Mouse (Mus musculus) intestine, embryonic 16.5 days (tissue): ENCODE data around the gene Ankdd1a. TPM values are rescaled to one million over a fixed set of nuclear protein-coding genes. Genes with fewer than 3 reads are reported as not detected.

Experiments used
- ATAC-seq: fragments of 200-750 bp; cut with Nextera tagmentation; 2 replicates; pipeline ENCODE4 v1.8.0; 2017; ENCODE audit warnings: moderate TSS enrichment, moderate library complexity
- H3K27ac ChIP-seq: fragments of 300-500 bp; sonication (generic); 2 replicates; pipeline ENCODE4 v1.5.1; 2014; ENCODE audit warnings: mild to moderate bottlenecking, low read length
- H3K27me3 ChIP-seq: fragments of 300-500 bp; sonication (generic); replicated peaks from 2 replicates; pipeline ENCODE4 v1.6.1; 2014; ENCODE audit warnings: low read length, control low read depth, mixed read lengths; ENCODE audit not compliant: control insufficient read depth, insufficient read depth
- H3K36me3 ChIP-seq: fragments of 300-500 bp; sonication (generic); 2 replicates; pipeline ENCODE4 v1.6.1; 2014; ENCODE audit warnings: low read length, control low read depth; ENCODE audit not compliant: control insufficient read depth, insufficient read depth
- H3K4me1 ChIP-seq: fragments of 300-500 bp; sonication (generic); 2 replicates; pipeline ENCODE4 v1.6.1; 2014; ENCODE audit warnings: low read length, control low read depth, mixed read lengths; ENCODE audit not compliant: control insufficient read depth, insufficient read depth
- H3K4me2 ChIP-seq: fragments of 300-500 bp; sonication (generic); 2 replicates; pipeline ENCODE4 v1.6.1; 2014; ENCODE audit warnings: low read depth, low read length, control low read depth
- H3K4me3 ChIP-seq: fragments of 300-500 bp; sonication (generic); 2 replicates; pipeline ENCODE4 v1.5.1; 2014; ENCODE audit warnings: mild to moderate bottlenecking, low read length
- H3K9ac ChIP-seq: fragments of 300-500 bp; sonication (generic); 2 replicates; pipeline ENCODE4 v1.6.1; 2014; ENCODE audit warnings: low read depth, low read length
- H3K9me3 ChIP-seq: fragments of 300-500 bp; sonication (generic); 2 replicates; pipeline ENCODE4 v1.6.1; 2016; ENCODE audit warnings: low read length, control low read depth; ENCODE audit not compliant: control insufficient read depth
- WGBS: fragments of 180-500 bp; shearing (Covaris S2); extraction: QIAGEN DNeasy Blood & Tissue Kit; methylation state at CpG from one replicate; pipeline ENCODE4 v1.1.7; 2014; 5-methylcytosine and 5-hydroxymethylcytosine counted together
- polyA plus RNA-seq: library from polyadenylated mRNA; unstranded; fragments of >200 nt; fragmentation: Nextera tagmentation; extraction: Ambion mirVana; gene quantifications from 2 replicates; pipeline ENCODE4 v1.2.1, GENCODE M21; 2015

Ankdd1a gene
- not detected in 2 replicates for polyA plus RNA-seq

DNA sequence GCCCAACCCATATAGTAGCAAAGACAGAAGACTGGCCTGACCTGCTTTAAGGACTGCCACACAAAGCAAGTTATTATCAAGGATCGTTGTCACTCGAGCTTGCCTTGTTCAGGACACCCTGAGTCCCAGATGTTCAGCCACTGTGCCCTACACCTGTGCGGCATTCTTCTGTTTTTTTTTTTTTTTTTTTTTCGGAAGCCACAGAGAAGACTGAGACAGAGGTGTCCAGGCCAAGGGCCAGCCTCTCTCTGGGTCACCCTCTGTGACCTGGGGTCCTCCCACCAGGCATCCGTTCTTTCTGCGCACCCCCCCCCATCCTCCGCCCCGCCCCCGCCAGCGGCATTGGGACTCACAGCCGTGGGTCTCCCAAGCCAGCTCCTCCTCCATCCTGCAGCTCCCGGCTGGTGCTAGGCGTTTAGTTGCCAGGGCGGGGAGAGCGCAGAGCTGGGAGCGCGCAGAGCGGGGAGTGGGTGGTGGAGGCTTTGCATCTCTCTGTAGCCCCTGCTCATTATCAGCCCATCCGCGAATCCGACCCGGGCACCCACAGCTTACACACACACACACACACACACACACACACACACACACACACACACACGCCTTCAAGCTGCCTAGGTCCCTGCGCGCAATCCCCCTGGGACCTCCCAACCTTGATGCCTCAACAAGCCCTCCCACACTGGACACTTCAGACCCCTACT lies at the start of gene Ankdd1a:
Ankdd1a (minus strand) TSS at position 387 of the 698 bp plus-strand sequence.
- 5% methylated on average over 22 of the region's 25 CpGs for WGBS
- no peaks in the 10 kb centered on the region for H3K27me3 ChIP-seq
- H3K4me3 ChIP-seq, result peak within 1 kb of the TSS; percentile 29
- peaks cover 10% of the 10 kb centered on the region; the same call in 1 of the 2 replicates for H3K4me1 ChIP-seq
- H3K4me2 ChIP-seq, result peak within 1 kb of the TSS; percentile 43
- H3K9ac ChIP-seq, result peak within 1 kb of the TSS; percentile 48; the same call in 1 of the 2 replicates
- ATAC-seq, result no peak
- H3K36me3 ChIP-seq, result no peaks in the 10 kb centered on the region
- H3K9me3 ChIP-seq, result no peaks in the 10 kb centered on the region
- no peak within 1 kb of the TSS for H3K27ac ChIP-seq

- Histone ChIP-seq H3K36me3 (no peaks in the 10 kb centered on the region), H3K9me3 (no peaks in the 10 kb centered on the region), H3K4me2 (no peak overlapping the region), H3K27me3 (no peaks in the 10 kb centered on the region), H3K4me1 (peaks cover 4% of the 10 kb centered on the region), H3K9ac (no peak overlapping the region), H3K4me3 (no peak overlapping the region), H3K27ac (peak overlapping the region; percentile 77)
- ATAC-seq, result peak; percentile 63
- WGBS, result 67% methylated on average over 6 of the region's 6 CpGs
These were observed 49.5 kb upstream of the Ankdd1a start for GRCm38 (mm10) chr9:65569491-65569971.

- H3K4me2 ChIP-seq, result no peak overlapping the region
- no peaks in the 10 kb centered on the region for H3K9me3 ChIP-seq
- no peak overlapping the region for H3K9ac ChIP-seq
- H3K36me3 ChIP-seq, result no peaks in the 10 kb centered on the region; the same call in 1 of the 2 replicates
- no peak overlapping the region for H3K4me3 ChIP-seq
- peaks cover 4% of the 10 kb centered on the region for H3K4me1 ChIP-seq
- peak overlapping the region; percentile 77 for H3K27ac ChIP-seq
- ATAC-seq, result no peak
- no peaks in the 10 kb centered on the region for H3K27me3 ChIP-seq
- 85% methylated on average over 6 of the region's 6 CpGs for WGBS
These were observed 48.8 kb upstream of the Ankdd1a start for GRCm38 (mm10) chr9:65568787-65569186.

DNA sequence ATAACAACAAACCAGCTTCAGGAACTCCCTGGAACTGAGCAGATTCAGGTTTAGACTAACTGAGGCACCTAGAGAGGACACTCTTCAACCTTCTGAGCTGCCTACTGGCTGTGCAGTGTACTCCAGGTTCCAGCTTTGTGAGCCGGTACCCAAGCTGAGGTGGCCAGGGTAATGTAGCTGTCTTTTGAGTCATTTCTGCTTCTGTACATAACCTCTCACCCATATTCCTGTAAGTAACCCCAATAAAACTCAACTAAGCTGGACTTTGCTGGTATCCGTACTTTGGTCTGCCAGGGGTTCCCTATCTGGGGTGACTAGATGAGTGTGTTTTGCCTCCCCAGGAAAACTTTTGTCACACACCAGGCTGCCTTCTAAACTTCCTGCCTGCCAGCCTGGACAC lies 44.7 kb upstream of the Ankdd1a start:
- 85% methylated on average over 2 of the region's 2 CpGs for WGBS
- H3K36me3 ChIP-seq, result peaks cover 3% of the 10 kb centered on the region
- H3K4me3 ChIP-seq, result no peak overlapping the region

GRCm38 (mm10) chr9:65563073-65563472 lies 43.1 kb upstream of the Ankdd1a start:
- peak; percentile 32; the same call in 1 of the 2 replicates for ATAC-seq

More for the DNA sequence above, 44.7 kb upstream of the Ankdd1a start:
- no peaks in the 10 kb centered on the region for H3K9me3 ChIP-seq
- no peaks in the 10 kb centered on the region for H3K27me3 ChIP-seq
- peaks cover 11% of the 10 kb centered on the region for H3K4me1 ChIP-seq
- ATAC-seq, result peak; percentile 52
- no peak overlapping the region for H3K9ac ChIP-seq
- no peak overlapping the region for H3K4me2 ChIP-seq
- H3K27ac ChIP-seq, result no peak overlapping the region

GRCm38 (mm10) chr9:65562081-65562506 lies 42.1 kb upstream of the Ankdd1a start:
- no peak overlapping the region for H3K4me2 ChIP-seq
- 0 out of 2 replicates have a peak overlapping the region, but pooled peaks have one; percentile 19 for H3K9ac ChIP-seq
- no peaks in the 10 kb centered on the region for H3K27me3 ChIP-seq
- WGBS, result 29% methylated on average over 4 of the region's 4 CpGs
- peak overlapping the region; percentile 54 for H3K27ac ChIP-seq
- peaks cover 3% of the 10 kb centered on the region for H3K36me3 ChIP-seq
- H3K4me1 ChIP-seq, result peaks cover 7% of the 10 kb centered on the region
- no peak overlapping the region for H3K4me3 ChIP-seq
- no peaks in the 10 kb centered on the region for H3K9me3 ChIP-seq
- ATAC-seq, result peak; percentile 52

More at GRCm38 (mm10) chr9:65563073-65563472, 43.1 kb upstream of the Ankdd1a start:
- WGBS, result 86% methylated on average over 5 of the region's 5 CpGs
- Histone ChIP-seq H3K4me3 (no peak overlapping the region), H3K4me1 (peaks cover 7% of the 10 kb centered on the region), H3K9me3 (no peaks in the 10 kb centered on the region), H3K27ac (no peak overlapping the region), H3K9ac (no peak overlapping the region), H3K4me2 (no peak overlapping the region), H3K27me3 (no peaks in the 10 kb centered on the region), H3K36me3 (peaks cover 3% of the 10 kb centered on the region)

DNA sequence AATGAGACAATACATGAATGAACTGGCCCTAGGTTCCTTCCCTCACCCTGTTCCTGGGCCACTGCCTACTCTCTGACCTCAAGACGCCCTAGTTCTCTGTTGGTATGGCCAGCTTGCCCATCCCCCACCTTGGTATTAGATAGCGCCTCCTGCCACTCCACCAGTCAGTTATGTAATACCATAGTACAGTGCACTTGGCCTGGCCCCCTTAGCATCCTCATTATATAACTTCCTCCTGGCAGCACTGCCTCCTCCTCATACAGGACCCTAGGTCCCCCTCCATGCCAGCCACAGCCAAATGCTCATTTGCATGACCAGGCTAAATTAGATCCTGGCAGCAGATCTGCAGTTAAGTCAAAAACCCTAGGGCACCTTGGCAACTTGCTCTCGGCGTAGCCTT lies 41.0 kb upstream of the Ankdd1a start:
- Histone ChIP-seq H3K27ac (no peak overlapping the region), H3K27me3 (no peaks in the 10 kb centered on the region), H3K4me2 (no peak overlapping the region), H3K9me3 (no peaks in the 10 kb centered on the region), H3K36me3 (peaks cover 3% of the 10 kb centered on the region), H3K4me3 (no peak overlapping the region), H3K9ac (no peak overlapping the region), H3K4me1 (peaks cover 8% of the 10 kb centered on the region)
- 89% methylated on average over 4 of the region's 4 CpGs for WGBS
- no peak for ATAC-seq

GRCm38 (mm10) chr9:65558806-65559205 lies 38.8 kb upstream of the Ankdd1a start:
- H3K27me3 ChIP-seq, result no peaks in the 10 kb centered on the region
- ATAC-seq, result no peak
- peaks cover 3% of the 10 kb centered on the region for H3K36me3 ChIP-seq
- H3K4me1 ChIP-seq, result peaks cover 27% of the 10 kb centered on the region
- WGBS, result 94% methylated on average over 6 of the region's 6 CpGs
- no peak overlapping the region for H3K9ac ChIP-seq
- no peak overlapping the region for H3K27ac ChIP-seq
- no peaks in the 10 kb centered on the region for H3K9me3 ChIP-seq
- H3K4me2 ChIP-seq, result no peak overlapping the region
- H3K4me3 ChIP-seq, result no peak overlapping the region

DNA sequence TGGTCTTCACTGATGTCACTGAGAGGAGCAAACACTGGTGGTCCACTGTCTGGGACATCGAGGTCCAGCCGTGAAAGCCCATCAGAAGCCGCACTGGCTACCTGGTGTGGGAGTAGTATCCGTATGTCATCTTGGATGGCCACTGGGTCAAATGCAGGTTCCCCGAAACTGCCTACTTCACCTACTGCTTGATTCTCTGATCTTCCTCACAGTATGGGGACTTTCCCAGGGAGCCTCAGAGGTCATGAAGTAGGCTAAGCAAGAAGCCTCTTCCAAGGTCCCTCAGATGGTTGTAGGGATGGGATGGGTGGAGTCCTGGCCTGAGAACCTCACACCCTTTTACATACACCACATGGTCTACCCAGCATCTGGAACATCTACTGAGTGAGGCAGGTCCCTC lies 37.0 kb upstream of the Ankdd1a start:
- H3K9me3 ChIP-seq, result no peaks in the 10 kb centered on the region
- no peaks in the 10 kb centered on the region for H3K27me3 ChIP-seq
- H3K36me3 ChIP-seq, result no peaks in the 10 kb centered on the region; the same call in 1 of the 2 replicates
- no peak overlapping the region for H3K9ac ChIP-seq
- peaks cover 24% of the 10 kb centered on the region for H3K4me1 ChIP-seq
- H3K4me3 ChIP-seq, result no peak overlapping the region
- no peak overlapping the region for H3K27ac ChIP-seq
- ATAC-seq, result no peak
- 95% methylated on average over 5 of the region's 5 CpGs for WGBS
- H3K4me2 ChIP-seq, result no peak overlapping the region
